Mouse (Mus musculus) cortical plate, adult 2 months (tissue): ENCODE data around the gene Cited4.

Experiments used
- CTCF ChIP-seq: fragments of 200-500 bp; IDR thresholded peaks from 2 replicates; pipeline ENCODE4 v1.5.1; 2011; ENCODE audit warnings: mild to moderate bottlenecking, control low read depth, low read length; ENCODE audit not compliant: insufficient read depth; ENCODE audit errors: extremely low read depth
- POLR2A ChIP-seq: fragments of 200-500 bp; IDR thresholded peaks from 2 replicates; pipeline ENCODE4 v1.6.1; 2011; ENCODE audit warnings: mild to moderate bottlenecking, low read length, control low read depth; ENCODE audit not compliant: insufficient read depth; ENCODE audit errors: extremely low read depth

DNA sequence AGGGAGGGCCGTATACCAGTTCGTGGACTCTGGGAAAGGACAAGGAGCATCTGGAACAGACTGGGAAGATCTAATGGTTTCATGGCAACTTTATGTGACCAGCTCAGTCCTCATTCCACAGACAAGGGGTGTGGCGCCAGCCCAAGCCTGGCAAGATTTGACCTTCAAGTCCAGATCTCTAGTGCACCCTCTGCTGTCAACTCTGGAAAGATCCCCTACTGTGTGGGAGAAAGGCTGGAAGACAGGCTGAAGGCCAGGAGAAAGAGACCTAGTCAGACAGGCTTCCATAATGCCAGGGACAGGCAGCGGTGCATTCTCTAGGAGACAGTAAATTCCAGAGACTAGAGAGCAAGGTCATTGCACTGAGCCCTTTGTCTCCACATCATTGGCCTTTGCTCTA, 2.2 kb downstream of the Cited4 start:
- TF ChIP-seq CTCF: 0 out of 2 replicates have a peak, but pooled peaks have one; percentile 5
- no peak for TF ChIP-seq POLR2A
